Mouse (Mus musculus) macrophage (primary cell): Measurements from ENCODE around the gene Cenpp. TPM values are rescaled to one million over a fixed set of nuclear protein-coding genes. Genes with fewer than 3 reads are reported as not detected.

Experiments
- H3K27ac ChIP-seq: fragments of 350-480 bp; formaldehyde crosslinking; 2 replicates; pipeline ENCODE4 v1.9.0; 2021
- H3K36me3 ChIP-seq: fragments of 350-480 bp; formaldehyde crosslinking; 2 replicates; pipeline ENCODE4 v1.9.0; 2021; ENCODE audit errors: inconsistent target
- H3K4me3 ChIP-seq: fragments of 350-480 bp; formaldehyde crosslinking; 2 replicates; pipeline ENCODE4 v1.9.0; 2021; ENCODE audit errors: inconsistent target
- H3K79me2 ChIP-seq: fragments of 350-480 bp; formaldehyde crosslinking; 2 replicates; pipeline ENCODE4 v1.9.0; 2021; ENCODE audit errors: inconsistent target
- WGBS: methylation state at CpG from one replicate; pipeline ENCODE4 v1.1.7; 2026; ENCODE audit warnings: inconsistent platforms; ENCODE audit not compliant: missing documents; 5-methylcytosine and 5-hydroxymethylcytosine counted together
- polyA plus RNA-seq: library from polyadenylated mRNA; stranded (reverse); fragments of 250-400 nt; gene quantifications from 3 replicates; pipeline ENCODE4 v1.2.4, GENCODE M21; 2018; ENCODE audit warnings: inconsistent platforms

The Cenpp gene
- polyA plus RNA-seq, 1 experiment from 2014 or later: 3.3 TPM

- Histone ChIP-seq H3K27ac (no peak overlapping the region), H3K4me3 (no peak overlapping the region), H3K79me2 (no peaks in the 10 kb centered on the region), H3K36me3 (no peaks in the 10 kb centered on the region)
- 100% methylated on average over 2 of the region's 2 CpGs for WGBS
Observed at GRCm38 (mm10) chr13:49571418-49571817, 81.2 kb downstream of the Cenpp start.

- Histone ChIP-seq H3K4me3 (no peak overlapping the region), H3K27ac (no peak overlapping the region), H3K36me3 (no peaks in the 10 kb centered on the region), H3K79me2 (no peaks in the 10 kb centered on the region)
- 96% methylated on average over 3 of the region's 3 CpGs for WGBS
Observed at GRCm38 (mm10) chr13:49570371-49570770, 82.2 kb downstream of the Cenpp start.

- H3K79me2 ChIP-seq: no peaks in the 10 kb centered on the region
- WGBS: 94% methylated on average over 1 of the region's 1 CpGs
Observed at GRCm38 (mm10) chr13:49564347-49564746, 88.2 kb downstream of the Cenpp start.

GRCm38 (mm10) chr13:49560886-49561285, 91.7 kb downstream of the Cenpp start:
- no peak overlapping the region for H3K4me3 ChIP-seq
- WGBS: 39% methylated on average over 2 of the region's 2 CpGs
- no peaks in the 10 kb centered on the region for H3K79me2 ChIP-seq
- no peak overlapping the region for H3K27ac ChIP-seq
- no peaks in the 10 kb centered on the region for H3K36me3 ChIP-seq

More at GRCm38 (mm10) chr13:49564347-49564746, 88.2 kb downstream of the Cenpp start:
- no peak overlapping the region for H3K27ac ChIP-seq
- H3K4me3 ChIP-seq: no peak overlapping the region
- no peaks in the 10 kb centered on the region for H3K36me3 ChIP-seq

- 95% methylated on average over 2 of the region's 2 CpGs for WGBS
- no peaks in the 10 kb centered on the region for H3K36me3 ChIP-seq
- H3K4me3 ChIP-seq: no peak overlapping the region
- H3K27ac ChIP-seq: no peak overlapping the region
- no peaks in the 10 kb centered on the region for H3K79me2 ChIP-seq
Observed at GRCm38 (mm10) chr13:49559185-49559584, 93.4 kb downstream of the Cenpp start.

GRCm38 (mm10) chr13:49556924-49557323, 95.7 kb downstream of the Cenpp start:
- no peak overlapping the region for H3K4me3 ChIP-seq
- no peaks in the 10 kb centered on the region for H3K36me3 ChIP-seq
- H3K27ac ChIP-seq: no peak overlapping the region
- WGBS: 80% methylated on average over 1 of the region's 1 CpGs
- no peaks in the 10 kb centered on the region for H3K79me2 ChIP-seq

GRCm38 (mm10) chr13:49556203-49556602, 96.4 kb downstream of the Cenpp start:
- Histone ChIP-seq H3K27ac (no peak overlapping the region), H3K79me2 (no peaks in the 10 kb centered on the region), H3K4me3 (no peak overlapping the region), H3K36me3 (no peaks in the 10 kb centered on the region)
- WGBS: 100% methylated on average over 1 of the region's 1 CpGs

GRCm38 (mm10) chr13:49554519-49554918, 98.1 kb downstream of the Cenpp start:
- Histone ChIP-seq H3K79me2 (no peaks in the 10 kb centered on the region), H3K36me3 (no peaks in the 10 kb centered on the region), H3K27ac (no peak overlapping the region), H3K4me3 (no peak overlapping the region)
- WGBS: 98% methylated on average over 5 of the region's 5 CpGs

- Histone ChIP-seq H3K79me2 (no peaks in the 10 kb centered on the region), H3K4me3 (no peak overlapping the region), H3K27ac (no peak overlapping the region), H3K36me3 (no peaks in the 10 kb centered on the region)
- WGBS: 98% methylated on average over 3 of the region's 3 CpGs
Observed at GRCm38 (mm10) chr13:49549616-49550015, 103.0 kb downstream of the Cenpp start.

- Histone ChIP-seq H3K4me3 (no peak overlapping the region), H3K36me3 (no peaks in the 10 kb centered on the region), H3K79me2 (no peaks in the 10 kb centered on the region), H3K27ac (no peak overlapping the region)
- 20% methylated on average over 1 of the region's 1 CpGs for WGBS
Observed at GRCm38 (mm10) chr13:49547563-49548150, 104.9 kb downstream of the Cenpp start.

- no peak overlapping the region for H3K4me3 ChIP-seq
- WGBS: 89% methylated on average over 1 of the region's 1 CpGs
- H3K27ac ChIP-seq: no peak overlapping the region
- no peaks in the 10 kb centered on the region for H3K36me3 ChIP-seq
- no peaks in the 10 kb centered on the region for H3K79me2 ChIP-seq
Observed at GRCm38 (mm10) chr13:49546517-49546916, 106.1 kb downstream of the Cenpp start.

- no peak overlapping the region for H3K4me3 ChIP-seq
- no peaks in the 10 kb centered on the region for H3K36me3 ChIP-seq
- no peaks in the 10 kb centered on the region for H3K79me2 ChIP-seq
- no peak overlapping the region for H3K27ac ChIP-seq
- WGBS: 72% methylated on average over 3 of the region's 3 CpGs
Observed at GRCm38 (mm10) chr13:49545646-49546045, 106.9 kb downstream of the Cenpp start.

- 93% methylated on average over 3 of the region's 3 CpGs for WGBS
- Histone ChIP-seq H3K36me3 (no peaks in the 10 kb centered on the region), H3K27ac (no peak within 1 kb of the TSS), H3K79me2 (no peaks in the 10 kb centered on the region), H3K4me3 (no peak within 1 kb of the TSS)
Observed at GRCm38 (mm10) chr13:49544279-49544678, 108.3 kb downstream of the Cenpp start, which contains the start of gene Aspn. Gene Aspn, plus strand, starts transcription at chr13:49544443.

GRCm38 (mm10) chr13:49538693-49539092, 113.9 kb downstream of the Cenpp start:
- Histone ChIP-seq H3K4me3 (no peak overlapping the region), H3K27ac (no peak overlapping the region), H3K79me2 (no peaks in the 10 kb centered on the region), H3K36me3 (no peaks in the 10 kb centered on the region)
- 91% methylated on average over 1 of the region's 1 CpGs for WGBS

GRCm38 (mm10) chr13:49536946-49537345, 115.6 kb downstream of the Cenpp start:
- Histone ChIP-seq H3K27ac (no peak overlapping the region), H3K4me3 (no peak overlapping the region), H3K36me3 (no peaks in the 10 kb centered on the region), H3K79me2 (no peaks in the 10 kb centered on the region)
- WGBS: 92% methylated on average over 1 of the region's 1 CpGs

GRCm38 (mm10) chr13:49530636-49531035, 121.9 kb downstream of the Cenpp start:
- 96% methylated on average over 4 of the region's 4 CpGs for WGBS
- Histone ChIP-seq H3K36me3 (no peaks in the 10 kb centered on the region), H3K4me3 (no peak overlapping the region), H3K27ac (no peak overlapping the region), H3K79me2 (no peaks in the 10 kb centered on the region)
